Mouse (Mus musculus): ENCODE results near the gene Htra3.
A peak's percentile ranks its signal among the peaks of the same experiment; 100 is the strongest.

Gene Htra3

GRCm38 (mm10) chr5:35679256-35680155 lies at the start of gene Htra3:
Gene Htra3, minus strand, starts transcription at chr5:35679782.
- peak; percentile 53 for DNase-seq

- peak; percentile 89 for DNase-seq
Measured at GRCm38 (mm10) chr5:35728957-35729460, 49.4 kb upstream of the Htra3 start.

DNA sequence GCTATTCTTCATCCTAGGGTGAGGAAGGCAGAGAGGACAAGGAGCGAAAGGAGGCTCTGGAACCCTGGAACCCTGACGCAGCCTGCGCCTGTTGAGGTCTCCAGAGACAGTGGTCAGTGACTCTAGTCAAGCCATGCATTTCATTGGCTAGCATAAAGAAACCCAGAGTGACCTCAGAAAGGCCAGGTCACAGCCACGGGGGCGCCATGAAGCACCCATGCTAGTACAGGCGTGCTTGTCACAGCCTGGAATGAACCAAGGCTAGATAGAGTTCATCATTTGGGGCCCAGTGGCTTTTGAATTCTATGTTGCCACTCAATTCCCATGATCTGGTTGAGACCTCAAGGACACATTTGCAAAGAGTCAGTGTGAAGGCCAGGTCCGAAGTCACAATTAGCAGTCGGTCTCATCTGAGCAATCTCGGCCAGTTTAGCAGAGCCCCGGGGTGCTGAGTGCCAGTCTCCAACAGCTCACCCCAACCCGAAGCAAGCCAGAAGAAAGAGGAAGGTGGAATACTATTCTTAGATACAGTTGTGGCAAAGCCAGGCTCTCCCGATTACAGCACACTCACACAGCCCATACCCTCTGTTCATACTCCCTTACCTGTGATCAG lies 48.9 kb upstream of the Htra3 start:
- DNase-seq: no peak

DNA sequence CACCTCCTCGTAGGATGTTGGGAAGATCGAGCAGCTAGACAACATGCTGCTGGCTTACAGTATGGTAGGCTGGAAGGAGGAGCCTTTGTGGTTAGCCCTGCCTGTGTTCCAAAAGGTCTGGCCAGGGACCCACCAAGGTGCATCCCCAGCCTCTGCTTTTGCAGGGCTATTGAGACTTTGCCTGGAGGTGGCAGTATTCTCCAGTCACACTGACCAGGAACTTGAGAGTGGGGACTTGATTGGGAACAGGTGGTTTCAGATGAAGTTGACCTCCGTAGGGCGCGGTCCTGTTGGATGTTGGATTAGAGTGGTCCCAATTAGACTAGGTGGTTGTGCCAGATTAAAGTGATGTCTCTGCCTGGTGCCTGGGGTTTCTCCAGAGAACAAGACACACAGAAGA lies 47.9 kb upstream of the Htra3 start:
- peak; percentile 38 for DNase-seq

- DNase-seq: no peak
Measured at GRCm38 (mm10) chr5:35725840-35726239, 46.3 kb upstream of the Htra3 start.

- DNase-seq: no peak
Measured at GRCm38 (mm10) chr5:35723900-35724299, 44.3 kb upstream of the Htra3 start.

GRCm38 (mm10) chr5:35722654-35723053 lies 43.1 kb upstream of the Htra3 start:
- DNase-seq: peak; percentile 49

DNA sequence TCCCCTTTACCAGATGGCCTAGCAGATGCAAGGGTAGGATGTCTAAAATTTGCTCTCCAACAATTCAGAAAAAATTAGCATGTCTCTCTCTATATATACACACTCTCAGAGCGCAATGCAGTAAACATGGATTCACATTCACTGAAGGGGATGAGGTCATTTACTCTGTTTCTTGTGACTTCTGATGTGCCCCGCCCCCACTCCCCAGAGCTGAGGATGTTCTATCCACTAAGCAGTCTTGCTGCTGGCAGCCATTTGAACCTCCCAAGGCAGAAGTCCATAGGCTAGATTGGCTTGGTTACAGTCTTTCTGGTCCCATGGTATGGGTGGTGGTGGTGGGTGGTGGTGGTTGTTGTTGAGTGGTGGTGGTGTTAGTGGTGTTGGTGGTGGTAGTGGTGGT lies 42.4 kb upstream of the Htra3 start:
- DNase-seq: no peak

GRCm38 (mm10) chr5:35719880-35720279 lies 40.3 kb upstream of the Htra3 start:
- DNase-seq: peak; percentile 39

DNA sequence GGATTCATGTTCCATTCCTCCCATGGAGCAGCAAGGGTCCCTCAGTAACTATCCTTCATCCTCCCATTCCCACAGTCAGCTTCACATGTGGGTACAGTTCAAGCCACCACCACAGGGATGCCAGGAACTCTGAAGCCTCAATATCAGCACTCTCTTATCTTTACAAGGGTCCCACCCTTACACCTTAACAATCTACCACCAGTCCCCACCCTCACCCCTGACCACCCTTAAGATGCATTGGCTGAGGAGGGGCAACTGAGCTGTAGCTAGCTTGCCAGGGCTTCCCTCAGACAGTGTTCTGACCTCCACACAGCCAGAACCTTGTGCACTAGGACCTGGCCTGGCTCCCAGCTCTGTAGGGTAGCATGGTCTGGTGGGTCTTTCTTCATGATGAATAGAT lies 39.8 kb upstream of the Htra3 start:
- DNase-seq: no peak

GRCm38 (mm10) chr5:35718817-35719216 lies 39.2 kb upstream of the Htra3 start:
- no peak for DNase-seq

GRCm38 (mm10) chr5:35717946-35718345 lies 38.4 kb upstream of the Htra3 start:
- DNase-seq: peak; percentile 74

- DNase-seq: no peak
Measured at GRCm38 (mm10) chr5:35717455-35717854, 37.9 kb upstream of the Htra3 start.

DNA sequence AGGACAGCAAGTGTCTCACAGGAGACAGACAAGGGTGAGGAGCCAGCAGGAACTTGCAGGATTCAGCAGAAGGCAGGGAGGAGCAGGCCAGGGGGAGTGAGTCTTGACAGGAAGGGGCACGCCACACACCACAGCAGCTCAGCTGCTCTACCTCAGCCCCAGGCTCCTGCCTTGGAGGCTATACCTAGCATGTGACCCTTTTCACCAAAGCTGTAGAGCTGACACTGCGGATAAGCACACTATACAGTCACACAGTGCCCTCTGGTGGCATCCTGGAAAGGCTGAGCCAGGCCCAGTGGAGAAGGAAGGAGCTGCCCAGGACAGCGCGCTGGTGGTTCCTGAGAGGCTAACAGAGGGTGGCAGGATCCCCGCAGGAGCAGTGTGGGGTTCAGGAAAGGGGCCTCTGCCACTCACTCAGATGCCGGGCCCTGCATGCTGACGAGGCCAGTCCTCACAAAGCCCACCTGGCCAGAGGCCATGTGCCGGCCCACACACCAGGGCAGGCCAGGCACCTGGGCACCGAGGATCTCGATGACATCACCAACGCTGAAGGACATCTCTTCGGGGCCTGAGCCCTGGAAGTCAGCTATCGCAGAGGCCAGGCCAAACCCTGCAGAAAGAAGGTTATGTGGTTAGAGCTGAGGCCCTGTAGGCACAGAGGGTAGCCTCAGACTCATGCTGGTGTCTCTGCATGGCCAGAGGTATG lies 34.2 kb upstream of the Htra3 start:
- peak; percentile 80 for DNase-seq

- DNase-seq: no peak
Measured at GRCm38 (mm10) chr5:35712517-35712916, 32.9 kb upstream of the Htra3 start.

DNA sequence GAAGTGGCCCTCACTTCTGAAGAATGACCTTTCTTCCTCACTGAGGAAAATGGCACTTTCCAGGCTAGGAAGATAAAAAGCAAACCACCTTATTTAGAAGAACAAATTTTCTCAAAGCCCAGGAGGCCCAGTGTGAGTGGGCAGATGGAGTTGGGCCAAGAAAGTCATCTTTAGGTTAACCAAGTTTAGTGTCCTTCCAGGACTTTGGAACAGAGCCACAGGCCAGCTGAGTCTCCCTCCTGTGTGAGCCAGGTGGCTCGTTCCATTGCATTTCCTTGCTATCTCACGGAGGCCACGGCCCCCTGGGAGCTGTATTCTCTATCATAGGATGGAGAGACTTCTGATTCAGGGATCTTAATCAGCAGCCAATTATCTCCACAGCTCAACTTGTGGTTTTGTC lies 31.3 kb upstream of the Htra3 start:
- DNase-seq: no peak

- DNase-seq: no peak
Measured at GRCm38 (mm10) chr5:35710481-35710880, 30.9 kb upstream of the Htra3 start.

GRCm38 (mm10) chr5:35705411-35705810 lies 25.8 kb upstream of the Htra3 start:
- DNase-seq: no peak

DNA sequence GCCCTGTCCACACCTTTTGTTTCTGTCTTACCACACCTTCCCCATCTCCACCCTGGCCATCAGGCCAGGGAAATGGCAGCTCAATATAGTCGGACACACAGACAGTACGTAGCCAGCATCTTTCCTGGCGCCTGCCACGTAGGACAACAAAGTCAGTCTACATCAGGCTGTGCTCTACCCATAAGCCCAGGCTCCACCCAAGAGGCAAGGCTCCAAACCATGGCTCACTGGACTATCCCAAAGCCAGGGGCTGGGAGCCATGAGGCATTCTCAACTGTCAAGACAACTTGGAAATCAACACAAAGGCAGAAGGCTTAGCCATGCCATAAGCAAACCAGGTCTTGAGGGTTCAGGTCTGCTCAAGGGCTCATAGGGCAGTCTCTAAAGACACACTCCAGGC lies 24.2 kb upstream of the Htra3 start:
- DNase-seq: no peak

DNA sequence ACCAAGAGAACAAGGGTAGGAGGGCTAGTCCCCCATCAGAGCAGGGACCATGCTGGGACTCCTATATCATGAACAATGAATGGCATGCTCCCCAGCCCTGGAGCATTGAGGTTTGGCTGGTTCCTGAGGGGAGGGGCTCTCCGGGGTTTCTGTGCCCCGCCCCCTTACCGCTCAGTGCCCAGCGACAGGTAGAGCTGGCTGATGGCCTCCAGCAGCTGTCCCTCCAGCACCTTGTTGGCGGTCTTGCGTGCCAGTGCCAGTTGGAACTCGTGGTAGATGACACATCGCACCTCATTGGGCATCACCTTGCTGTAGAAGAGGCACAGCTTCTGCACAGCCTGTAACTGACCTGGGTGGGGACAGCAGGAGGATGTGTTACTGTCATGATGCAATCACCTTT lies 23.6 kb upstream of the Htra3 start:
- no peak for DNase-seq

DNA sequence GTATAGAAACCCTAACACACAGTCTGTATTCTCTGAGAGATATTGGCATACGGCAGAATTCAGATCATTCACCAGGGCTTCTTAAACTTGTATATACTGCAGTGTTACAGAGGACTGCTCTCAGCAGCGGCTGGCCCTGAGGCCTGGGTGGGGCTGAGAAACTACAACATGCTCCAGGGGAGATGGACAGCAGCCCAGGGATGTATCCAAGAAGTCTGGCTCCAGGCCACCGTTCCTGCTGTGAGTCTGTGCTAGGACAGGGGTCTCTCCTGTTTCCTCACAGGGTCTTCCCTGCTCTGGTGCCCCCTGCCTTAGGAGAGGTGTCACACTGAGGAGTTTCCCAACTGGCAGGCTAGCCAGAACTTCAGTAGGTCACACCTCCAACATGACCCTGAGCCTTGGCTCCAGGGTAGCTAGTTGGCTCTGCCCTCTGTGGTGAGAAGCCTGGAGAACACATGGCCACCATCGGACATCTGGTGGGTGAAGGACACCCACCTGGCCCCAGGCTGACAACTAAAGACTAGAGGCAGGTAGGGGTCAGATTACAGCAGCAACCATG lies 23.1 kb upstream of the Htra3 start:
- no peak for DNase-seq

DNA sequence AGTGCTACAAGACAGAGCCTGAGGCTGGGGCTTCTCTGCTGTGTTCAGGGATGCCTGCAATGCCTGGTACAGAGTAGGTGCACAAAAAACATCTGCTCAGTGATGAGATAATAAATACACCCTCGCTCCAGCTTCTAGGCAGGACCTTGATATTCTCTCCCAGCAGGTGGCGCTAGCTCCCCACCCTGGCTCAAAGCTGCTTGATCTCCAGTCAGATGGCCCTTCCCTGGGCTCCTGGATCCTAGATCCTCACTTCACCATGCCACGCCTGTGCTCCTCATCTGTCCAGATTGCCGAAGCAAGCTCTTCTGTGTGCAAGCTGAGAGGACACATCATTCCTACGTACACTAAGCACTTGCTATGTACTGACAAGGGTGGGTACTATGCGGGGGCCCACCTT lies 21.5 kb upstream of the Htra3 start:
- DNase-seq: peak; percentile 80

- peak; percentile 35 for DNase-seq
Measured at GRCm38 (mm10) chr5:35695815-35696214, 16.2 kb upstream of the Htra3 start.

All from lung, postnatal 10 days (tissue).